Mouse (Mus musculus) hindbrain, embryonic 14.5 days (tissue): ENCODE measurements at regions not wholly inside any gene's neighbourhood (a gene's known extent, or its start where the extent isn't known, plus 50 kb on each side); places are given as distances from the start of the nearest gene placed in this dataset.

Experiments used
- ATAC-seq: fragments of 200-750 bp; cut with Nextera tagmentation; 2 replicates; pipeline ENCODE4 v1.8.0; 2017; ENCODE audit warnings: moderate number of reproducible peaks, mild to moderate bottlenecking, moderate TSS enrichment, moderate library complexity; ENCODE audit not compliant: low FRiP score
- DNase-seq: peaks from one replicate; pipeline ENCODE4 v3.0.0-alpha.2; 2015; ENCODE audit warnings: low spot score
- H3K27ac ChIP-seq: fragments of 300-500 bp; sonication (generic); 2 replicates; pipeline ENCODE4 v1.5.1; 2014; ENCODE audit warnings: mild to moderate bottlenecking, moderate library complexity
- H3K27me3 ChIP-seq: fragments of 300-500 bp; sonication (generic); 2 replicates; pipeline ENCODE4 v1.6.1; 2014; ENCODE audit warnings: mild to moderate bottlenecking, low read length, mixed read lengths; ENCODE audit not compliant: control insufficient read depth, insufficient read depth
- H3K36me3 ChIP-seq: fragments of 300-500 bp; sonication (generic); replicated peaks from 2 replicates; pipeline ENCODE4 v1.6.1; 2014; ENCODE audit not compliant: control insufficient read depth, insufficient read depth
- H3K4me1 ChIP-seq: fragments of 300-500 bp; sonication (generic); replicated peaks from 2 replicates; pipeline ENCODE4 v1.6.1; 2014; ENCODE audit warnings: antibody characterized with exemption, low read length, mixed read lengths; ENCODE audit not compliant: control insufficient read depth, insufficient read depth
- H3K4me2 ChIP-seq: fragments of 300-500 bp; sonication (generic); replicated peaks from 2 replicates; pipeline ENCODE4 v1.6.1; 2014; ENCODE audit warnings: mild to moderate bottlenecking, moderate library complexity
- H3K4me3 ChIP-seq: fragments of 300-500 bp; sonication (generic); replicated peaks from 2 replicates; pipeline ENCODE4 v1.5.1; 2014; ENCODE audit warnings: mild to moderate bottlenecking, low read length
- H3K9ac ChIP-seq: fragments of 300-500 bp; sonication (generic); 2 replicates; pipeline ENCODE4 v1.6.1; 2014
- H3K9me3 ChIP-seq: fragments of 300-500 bp; sonication (generic); 2 replicates; pipeline ENCODE4 v1.6.1; 2016; ENCODE audit warnings: low read length; ENCODE audit not compliant: control insufficient read depth
- WGBS: fragments of 180-500 bp; shearing (Covaris S2); extraction: QIAGEN DNeasy Blood & Tissue Kit; methylation state at CpG from one replicate; pipeline ENCODE4 v1.1.7; 2014; 5-methylcytosine and 5-hydroxymethylcytosine counted together

DNA sequence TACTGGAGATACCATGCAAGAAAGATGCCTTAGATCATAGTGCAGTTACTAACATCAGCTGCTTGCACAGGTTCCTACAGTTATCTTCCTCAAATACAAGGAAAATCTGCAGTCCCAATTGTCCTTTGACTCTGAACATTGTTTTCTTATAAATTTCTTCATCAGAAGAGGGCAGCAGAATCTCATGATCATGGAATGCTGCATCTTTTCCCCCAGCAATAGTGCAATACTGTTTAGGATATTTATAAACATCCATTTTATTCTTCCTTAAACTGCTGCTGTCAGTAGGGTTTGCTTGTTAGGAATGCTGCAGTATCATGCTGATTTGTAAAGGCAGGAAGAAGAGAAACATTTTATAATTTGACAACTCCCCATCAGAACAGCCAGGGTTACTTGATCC lies 1088.7 kb downstream of the Otol1 start:
- ATAC-seq (no peak), DNase-seq (peak; percentile 64)
- Histone ChIP-seq H3K4me3 (no peak overlapping the region), H3K9ac (no peak overlapping the region), H3K9me3 (no peaks in the 10 kb centered on the region), H3K4me1 (no peaks in the 10 kb centered on the region), H3K36me3 (no peaks in the 10 kb centered on the region), H3K27me3 (no peaks in the 10 kb centered on the region), H3K27ac (no peak overlapping the region), H3K4me2 (no peak overlapping the region)

DNA sequence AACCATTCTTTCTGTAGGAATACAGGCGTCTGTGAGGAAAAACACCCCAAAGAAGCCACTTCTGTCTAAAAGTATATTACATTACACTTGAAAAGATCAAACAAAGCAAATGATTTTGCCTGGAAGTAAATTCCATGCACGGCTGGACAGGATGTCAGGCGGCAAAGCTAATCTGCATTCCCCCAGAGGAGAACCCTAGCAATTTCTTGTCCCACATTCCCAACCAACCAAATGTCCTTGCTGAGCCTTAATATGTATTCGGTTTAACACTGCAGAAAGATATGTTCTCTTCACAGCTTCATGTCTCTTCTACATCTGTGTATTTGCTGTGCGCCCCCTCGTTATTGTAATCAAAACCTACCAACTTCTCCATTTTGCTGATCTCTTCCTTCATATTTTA lies 1096.1 kb downstream of the Otol1 start:
- Histone ChIP-seq H3K27me3 (no peaks in the 10 kb centered on the region), H3K36me3 (no peaks in the 10 kb centered on the region), H3K27ac (no peak overlapping the region), H3K4me3 (no peak overlapping the region), H3K9ac (no peak overlapping the region), H3K4me2 (no peak overlapping the region), H3K4me1 (no peaks in the 10 kb centered on the region), H3K9me3 (no peaks in the 10 kb centered on the region)
- ATAC-seq (no peak), DNase-seq (no peak)
- WGBS, result 62% methylated on average over 6 of the region's 6 CpGs

GRCm38 (mm10) chr3:71145262-71145661 lies 1137.8 kb downstream of the Otol1 start:
- Histone ChIP-seq H3K27ac (no peak overlapping the region), H3K27me3 (no peaks in the 10 kb centered on the region), H3K4me3 (no peak overlapping the region), H3K36me3 (no peaks in the 10 kb centered on the region), H3K4me2 (no peak overlapping the region), H3K9me3 (no peaks in the 10 kb centered on the region), H3K4me1 (no peaks in the 10 kb centered on the region), H3K9ac (no peak overlapping the region)
- WGBS, result 82% methylated on average over 1 of the region's 1 CpGs
- no peak for DNase-seq
- ATAC-seq, result no peak
